Mouse (Mus musculus) yolk sac, embryonic 10.5 days (tissue): ENCODE data around the gene S100pbp.

ENCODE experiments used
- DNase-seq: peaks from one replicate; pipeline ENCODE4 v3.0.0-alpha.2; 2017; ENCODE audit warnings: low spot score

S100pbp gene

DNA sequence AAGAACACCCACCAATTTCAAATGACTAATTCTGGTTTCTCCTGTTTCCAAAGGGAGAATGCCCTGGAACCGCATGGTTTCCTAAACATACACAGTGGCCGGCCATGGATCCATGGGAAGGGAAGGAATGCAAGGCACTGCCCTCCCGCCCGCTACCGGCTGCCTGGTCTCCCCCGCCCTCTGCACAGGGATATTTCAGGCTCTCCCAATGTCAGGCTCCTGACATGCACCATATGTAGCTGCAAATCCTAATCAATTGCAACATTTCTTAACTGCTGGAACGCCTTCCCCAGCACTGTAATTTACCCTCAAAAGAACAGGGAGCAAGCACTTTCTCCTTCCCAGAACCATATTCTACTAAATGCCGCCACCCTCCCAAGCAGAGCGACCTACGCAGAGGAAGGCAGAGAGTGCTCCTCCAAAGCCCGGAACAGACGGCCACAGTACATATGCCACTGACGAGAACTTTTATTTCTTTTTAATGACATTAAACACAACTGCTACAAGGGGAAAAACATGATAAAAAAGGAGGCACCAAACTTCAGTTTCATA, 41.9 kb downstream of the S100pbp start:
- DNase-seq, result no peak

DNA sequence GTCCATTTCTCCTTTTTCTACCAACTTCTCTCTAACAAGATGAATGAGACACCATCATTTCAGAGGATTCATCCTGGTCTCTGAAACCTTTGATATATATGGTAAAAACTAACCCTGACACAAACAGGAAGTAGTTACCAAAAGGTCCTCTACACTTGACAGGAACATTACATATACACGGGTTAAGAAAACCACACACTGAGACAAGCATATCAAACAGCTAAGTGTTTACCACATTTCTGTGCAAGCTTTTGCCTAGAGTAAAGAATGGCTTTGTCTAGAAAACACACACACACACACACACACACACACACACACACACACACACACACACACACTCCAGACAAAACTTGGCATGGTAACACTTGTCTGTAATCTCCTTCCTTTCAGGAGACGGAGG, 43.1 kb downstream of the S100pbp start:
- no peak for DNase-seq

DNA sequence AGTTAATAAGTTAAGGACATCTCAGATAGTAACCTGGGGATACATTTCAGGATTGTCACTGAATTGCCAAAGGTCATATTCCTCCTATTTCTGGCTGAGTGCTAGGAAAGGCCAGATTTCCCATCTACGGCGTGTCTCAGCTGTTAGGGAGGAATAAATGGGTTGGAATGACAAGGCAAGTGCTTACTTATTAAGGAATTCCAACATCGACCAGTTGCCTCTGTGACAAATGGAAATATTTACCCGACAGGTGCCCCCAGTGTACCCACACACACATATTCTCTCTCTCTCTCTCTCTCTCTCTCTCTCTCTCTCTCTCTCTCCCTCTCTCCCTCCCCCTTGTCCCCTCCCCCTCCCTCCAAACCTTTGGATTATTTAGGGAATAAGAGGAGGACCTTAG, 43.6 kb downstream of the S100pbp start:
- DNase-seq, result no peak

DNA sequence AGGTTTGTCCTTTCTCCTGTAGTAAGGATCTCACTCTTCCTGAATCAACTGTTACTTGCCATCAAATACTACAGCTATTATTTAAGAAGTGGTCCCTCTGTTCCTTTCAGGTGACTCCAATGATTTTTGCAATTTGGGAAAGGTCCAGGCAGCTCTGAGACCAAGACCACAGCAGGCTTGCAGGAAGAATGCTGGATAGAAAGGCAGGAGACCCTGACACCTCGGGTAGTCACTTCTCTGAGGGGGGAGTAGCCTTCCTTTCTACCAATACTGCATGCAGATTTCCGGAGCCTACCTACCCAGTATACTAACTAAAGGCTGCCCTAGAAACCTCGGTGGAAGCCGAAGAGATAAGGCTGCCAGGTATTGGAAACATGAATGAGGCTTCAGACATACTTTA, 44.1 kb downstream of the S100pbp start:
- DNase-seq, result no peak

DNA sequence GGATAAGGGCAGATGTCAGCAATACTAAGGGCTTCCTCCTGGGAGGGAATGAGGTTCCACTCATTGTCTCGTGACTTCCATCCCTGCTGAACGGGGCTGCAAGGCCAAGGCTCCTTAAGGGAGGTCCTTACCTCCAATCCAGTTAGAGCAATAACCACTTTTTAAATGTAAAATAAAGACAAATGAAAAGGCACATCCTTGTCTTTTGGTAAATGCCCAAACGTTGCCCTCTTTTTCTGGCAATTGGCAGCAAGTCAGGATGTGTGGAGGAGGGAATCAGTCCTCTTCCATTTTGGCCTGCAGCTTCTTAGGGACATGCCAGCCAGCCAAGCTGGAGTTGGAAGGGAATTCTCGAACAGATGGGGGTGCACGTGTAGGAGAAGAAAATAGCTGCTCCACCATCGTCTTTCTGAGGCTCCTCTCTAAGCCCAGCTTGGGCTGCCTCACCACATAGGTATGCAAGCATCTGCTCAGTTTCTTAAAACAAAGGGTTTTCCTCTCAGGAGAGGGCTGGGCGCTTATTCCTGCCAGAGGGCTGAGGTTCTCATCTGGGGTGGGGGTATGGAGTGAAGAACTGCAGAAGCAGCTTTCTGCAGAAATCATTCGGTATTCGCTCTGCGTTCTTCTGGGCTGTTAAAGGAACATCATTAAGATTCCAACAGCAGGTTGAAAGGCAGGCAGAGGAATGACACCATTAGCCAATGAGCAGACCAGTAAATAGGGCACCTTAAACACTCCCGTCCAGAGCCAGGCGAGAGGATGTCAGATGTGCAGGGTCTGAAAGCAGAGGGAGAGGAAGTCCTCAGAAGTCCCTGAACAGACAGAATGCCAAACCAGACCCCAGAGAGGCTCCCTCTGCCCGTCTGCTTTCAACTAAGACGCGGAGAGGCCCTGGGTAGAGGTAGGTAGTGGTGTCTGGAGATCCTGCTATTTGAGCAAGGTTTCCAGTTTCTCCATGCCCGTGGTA, 44.8 kb downstream of the S100pbp start:
- no peak for DNase-seq

DNA sequence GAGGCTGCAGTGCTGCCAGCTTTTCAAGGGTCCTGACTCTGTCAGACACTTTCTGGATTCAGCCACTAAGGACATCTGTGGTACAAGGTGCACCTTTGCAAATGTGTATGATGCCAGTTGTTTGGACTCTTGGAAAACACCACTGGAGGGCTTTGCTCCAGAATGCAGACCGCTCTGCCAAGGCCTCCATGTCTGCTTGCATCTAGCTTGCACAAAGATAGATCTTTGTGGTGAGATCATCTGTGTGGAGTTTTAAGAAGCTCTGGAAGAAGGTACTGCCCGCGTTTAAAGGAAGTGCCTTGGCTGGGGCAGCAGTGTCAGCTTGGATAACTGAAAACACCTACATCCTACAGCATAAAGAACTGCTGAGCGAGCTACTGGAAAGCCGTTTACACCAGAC, 46.0 kb downstream of the S100pbp start:
- DNase-seq, result no peak

DNA sequence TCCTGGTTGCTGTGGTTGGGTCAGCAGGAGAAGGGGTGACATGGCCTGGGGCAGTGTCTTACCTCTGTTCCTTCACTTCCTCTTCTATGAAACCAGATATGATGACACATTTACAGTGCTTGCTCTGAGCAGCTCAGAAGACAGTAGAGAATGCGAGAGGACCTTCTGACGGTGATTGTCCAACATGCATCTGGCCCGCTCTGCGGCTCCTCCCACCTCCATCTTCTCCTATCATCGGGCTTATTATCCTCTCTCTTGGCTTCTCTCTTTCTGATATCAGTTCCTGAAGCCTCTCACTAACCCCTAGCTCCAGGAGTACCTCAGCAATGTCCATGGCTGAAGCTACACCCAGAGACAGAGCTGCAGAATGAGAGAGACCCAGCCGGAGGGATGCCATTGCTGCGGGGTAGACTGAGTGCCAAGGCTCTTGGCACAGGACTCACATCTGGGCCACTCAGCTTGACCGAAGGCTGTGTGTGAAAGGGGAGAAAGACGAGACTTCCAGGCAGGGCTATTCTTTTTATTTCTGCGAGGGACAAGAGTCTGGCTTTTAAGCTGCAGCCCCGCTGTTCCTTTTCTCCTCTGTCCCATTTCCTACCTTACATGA, 47.0 kb downstream of the S100pbp start:
- no peak for DNase-seq

DNA sequence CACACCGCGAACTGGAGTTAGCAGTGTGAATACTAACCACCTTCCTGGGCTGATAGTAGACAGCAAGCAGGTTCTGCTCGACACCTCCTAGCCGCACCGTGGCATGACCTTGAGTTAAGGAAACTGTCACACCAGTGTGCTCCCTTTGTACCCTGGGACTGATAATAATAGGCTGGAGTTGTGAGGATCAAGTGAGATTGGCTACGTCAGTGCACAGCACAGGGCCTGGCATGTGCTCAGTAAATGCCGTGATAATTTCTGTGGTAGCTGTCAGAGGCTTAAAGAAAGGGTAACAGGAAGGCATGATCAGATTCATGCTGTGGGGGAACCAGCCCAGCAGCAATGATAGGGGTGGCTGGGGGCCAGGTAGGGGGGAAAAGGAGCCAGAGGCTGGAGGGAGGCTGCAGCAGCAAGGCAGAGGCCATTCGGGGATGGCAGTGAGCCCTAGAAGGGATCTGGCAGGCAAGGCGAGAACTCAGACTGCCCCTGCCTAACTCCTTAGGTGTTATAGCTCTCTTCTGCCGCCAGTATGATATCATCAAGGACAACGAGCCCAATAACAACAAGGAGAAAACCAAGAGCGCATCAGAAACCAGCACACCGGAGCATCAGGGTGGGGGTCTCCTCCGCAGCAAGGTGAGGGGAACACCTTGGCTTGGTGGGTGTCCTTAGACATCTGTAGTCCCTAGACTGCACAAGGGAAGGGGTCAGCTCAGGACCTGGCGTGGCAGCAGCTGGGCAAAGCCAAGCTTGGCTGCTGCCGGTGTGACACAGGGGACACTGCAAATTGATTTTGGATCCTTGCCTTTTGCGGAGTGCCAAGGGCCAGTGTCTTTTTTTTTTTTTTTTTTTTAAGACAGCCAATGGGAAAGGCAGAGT, 47.7 kb downstream of the S100pbp start:
- DNase-seq, result no peak

DNA sequence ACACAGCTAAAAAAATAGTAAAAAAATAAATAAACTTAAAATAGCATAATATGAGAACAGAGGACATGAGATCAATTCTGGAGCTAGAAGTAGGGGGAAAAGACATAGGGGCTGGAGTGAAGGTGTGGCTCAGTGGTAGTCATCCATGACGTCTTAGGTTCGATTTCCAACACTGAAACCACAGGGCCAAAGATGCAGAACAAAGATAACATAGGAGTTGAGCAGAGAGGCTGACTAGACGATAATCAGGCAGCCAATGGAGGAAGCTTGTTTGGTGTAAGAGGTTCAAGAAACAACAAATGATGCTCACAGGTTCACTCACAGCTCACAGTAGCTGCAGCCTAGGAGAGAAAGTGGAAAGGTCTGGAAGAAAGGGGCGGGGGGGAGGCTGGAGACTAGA, 48.7 kb downstream of the S100pbp start:
- DNase-seq, result no peak

DNA sequence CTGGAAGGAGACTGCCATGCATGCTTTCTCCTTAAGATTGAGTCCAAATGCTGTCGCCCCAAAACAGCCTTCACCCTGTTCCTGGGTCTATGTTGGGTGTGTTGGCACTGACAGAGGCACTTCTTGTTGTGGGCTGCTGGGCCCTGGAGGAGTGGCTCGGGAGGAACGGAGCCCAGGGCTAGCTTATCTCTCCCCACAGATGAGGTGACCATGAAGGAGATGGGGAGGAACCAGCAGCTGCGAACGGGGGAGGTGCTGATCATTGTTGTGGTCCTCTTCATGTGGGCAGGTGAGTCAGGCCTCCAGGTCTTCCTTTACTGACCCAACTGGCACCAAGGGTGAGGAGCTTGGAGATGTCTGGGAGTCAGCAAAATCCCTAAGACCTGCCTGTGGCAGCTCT, 49.9 kb downstream of the S100pbp start:
- no peak for DNase-seq

DNA sequence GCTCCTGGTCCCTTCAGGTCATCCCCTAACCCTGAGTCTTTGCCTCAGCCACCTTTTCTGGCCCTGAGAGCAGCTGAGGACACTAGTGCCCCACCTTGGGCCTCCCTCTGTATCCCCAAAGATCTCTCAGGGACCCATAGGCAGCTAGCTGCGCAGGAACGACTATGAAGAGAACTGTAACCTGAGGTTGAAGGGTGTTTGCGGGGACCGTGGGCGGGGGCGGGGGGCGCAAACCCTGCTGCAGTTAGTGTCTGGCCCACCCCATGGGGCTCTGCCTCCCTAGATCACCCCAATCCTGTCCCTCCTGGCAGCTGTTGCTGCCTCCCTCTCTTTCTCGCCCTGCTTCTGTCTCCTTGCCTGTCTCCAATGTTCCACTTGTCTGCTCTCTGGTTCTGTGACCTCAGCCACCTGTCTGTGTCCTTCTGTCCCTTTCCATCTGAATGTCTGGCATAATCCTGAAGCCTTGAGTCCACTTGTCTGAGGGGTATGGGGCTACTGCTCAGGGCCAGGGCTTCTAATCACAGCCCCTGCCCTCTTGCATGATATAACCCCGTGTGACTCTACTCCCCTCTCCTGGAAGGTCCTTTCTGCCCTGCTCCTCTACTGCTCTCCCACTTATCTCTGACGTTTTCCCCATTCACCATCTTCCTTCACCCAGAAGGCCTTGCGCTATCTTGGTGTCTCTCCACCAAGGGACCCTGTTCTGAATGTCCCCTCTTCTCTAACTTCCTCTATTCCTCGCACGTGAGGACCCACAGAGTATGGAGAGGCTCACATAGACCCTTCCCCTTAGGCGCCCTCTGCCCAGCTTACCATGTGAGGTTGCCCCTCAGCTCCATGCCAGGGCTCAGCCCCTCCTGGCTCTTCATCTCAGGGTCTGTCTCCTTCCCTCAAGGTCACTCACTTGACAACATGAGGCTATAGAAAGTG, 51.9 kb downstream of the S100pbp start:
- no peak for DNase-seq

DNA sequence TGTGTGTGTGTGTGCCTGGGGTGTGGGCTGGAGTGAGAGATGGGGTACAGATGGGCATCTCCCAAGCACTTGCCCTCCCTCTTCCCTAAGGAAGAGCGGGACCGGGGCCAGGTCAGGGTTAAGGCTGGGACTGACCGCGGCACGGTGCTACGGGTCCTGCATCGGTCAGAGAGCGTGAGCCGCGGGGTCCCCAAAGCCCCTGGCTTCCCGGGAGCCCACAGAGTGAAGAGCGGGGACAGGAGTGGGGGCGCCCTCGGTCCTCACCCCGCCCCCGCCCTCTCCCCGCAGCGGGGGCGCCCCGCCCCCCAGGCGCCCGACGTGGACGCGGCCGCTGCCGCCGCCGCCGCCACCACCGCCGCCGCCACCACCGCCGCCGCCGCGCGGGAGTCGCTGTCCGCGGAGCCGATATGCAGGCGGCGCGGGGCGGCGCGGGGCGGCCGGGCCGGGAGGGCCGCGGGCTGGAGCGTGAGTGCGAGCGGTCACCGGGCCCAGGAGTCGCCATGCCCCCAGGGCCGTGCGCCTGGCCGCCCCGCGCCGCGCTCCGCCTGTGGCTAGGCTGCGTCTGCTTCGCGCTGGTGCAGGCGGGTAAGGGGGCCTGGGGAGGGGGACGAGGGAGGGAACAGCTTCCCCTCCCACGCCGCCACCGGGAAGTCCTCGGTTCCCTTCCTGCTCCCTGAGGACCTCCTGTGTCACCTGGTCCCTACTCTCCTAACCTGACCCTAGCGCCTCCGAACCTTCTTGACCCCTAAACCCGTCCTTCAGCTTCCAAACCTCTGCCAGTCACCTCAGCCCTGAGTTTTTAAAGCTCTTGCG, 52.7 kb downstream of the S100pbp start, which contains the start of gene Fndc5:
Gene Fndc5 (plus strand): TSS at position 421 of the 813 bp plus-strand sequence.
- DNase-seq, result no peak

DNA sequence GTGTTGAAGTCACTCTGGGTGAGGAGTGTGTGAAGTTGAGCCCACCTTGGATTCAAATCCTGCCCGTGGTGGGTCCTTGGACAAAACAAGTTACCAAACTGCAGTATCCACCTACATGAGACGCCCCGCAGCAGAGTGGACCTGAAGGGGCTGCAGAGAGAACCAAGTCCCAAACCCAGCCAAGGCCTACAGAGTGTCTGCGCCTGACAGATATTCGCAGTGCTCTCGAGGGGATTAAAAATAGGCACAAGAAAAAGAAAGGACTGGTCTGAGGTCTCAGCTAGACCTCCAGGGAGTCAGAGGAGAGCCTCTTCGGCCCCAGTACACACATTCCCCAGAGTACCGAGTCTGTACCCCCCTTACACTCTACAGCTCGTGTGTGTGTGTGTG, 53.3 kb downstream of the S100pbp start:
- DNase-seq, result no peak

DNA sequence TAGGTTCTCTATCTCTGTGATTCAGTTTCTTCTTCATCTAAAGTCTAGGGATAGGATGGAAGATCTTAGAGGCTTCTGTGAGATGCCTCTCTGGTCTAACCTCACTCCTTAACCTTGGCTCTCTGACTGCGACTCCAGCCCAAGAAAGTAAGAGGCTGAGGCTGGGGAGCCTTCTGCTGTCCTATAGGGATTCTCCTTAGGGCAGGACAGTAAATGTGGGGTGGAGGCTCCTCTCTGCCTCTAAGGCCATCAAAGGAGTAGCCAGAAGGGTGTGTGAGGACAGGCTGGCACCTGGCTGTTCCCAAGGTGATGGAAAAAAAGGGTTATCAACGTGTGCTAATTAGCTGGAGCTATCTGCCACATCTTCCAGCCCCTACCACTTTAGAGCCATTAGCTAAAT, 53.9 kb downstream of the S100pbp start:
- DNase-seq, result no peak

DNA sequence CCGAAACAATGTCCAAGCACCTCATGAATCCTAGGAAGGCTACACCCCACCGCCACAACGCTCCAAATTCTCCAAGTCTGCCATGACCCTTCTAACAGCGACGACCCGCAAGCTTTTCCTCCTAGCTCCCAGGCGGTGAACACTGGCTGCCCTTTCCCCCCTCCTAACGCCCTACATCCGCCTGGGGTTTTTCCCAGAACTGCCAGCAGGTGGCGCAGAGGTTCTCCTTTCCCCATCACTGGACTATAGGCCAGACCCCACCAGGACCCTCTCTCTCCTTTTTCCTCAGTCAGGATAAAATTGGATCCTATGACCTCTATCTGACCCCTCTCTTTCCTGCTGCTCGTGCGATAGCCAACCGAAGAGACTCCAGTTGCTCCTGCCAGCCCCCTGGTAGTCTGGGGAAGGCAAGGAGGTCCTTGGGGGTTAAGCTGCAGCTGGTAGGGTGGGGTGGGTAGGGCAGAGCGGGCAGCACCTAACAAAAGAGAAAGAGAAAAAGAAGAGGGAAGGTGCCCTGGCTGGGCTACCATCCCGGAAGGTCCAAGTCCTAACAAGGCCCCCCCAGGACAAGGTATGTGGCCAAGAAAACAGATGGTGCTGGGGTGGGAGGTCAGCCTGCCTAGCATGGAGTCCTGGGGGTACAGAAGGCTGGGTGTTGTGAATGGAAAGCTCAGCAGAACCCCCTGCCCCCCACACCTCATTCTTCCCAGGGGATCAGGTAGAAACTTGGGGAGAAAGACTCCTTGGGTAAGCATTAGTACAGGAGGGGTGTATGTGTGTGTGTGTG, 54.5 kb downstream of the S100pbp start:
- peak; percentile 72 for DNase-seq

DNA sequence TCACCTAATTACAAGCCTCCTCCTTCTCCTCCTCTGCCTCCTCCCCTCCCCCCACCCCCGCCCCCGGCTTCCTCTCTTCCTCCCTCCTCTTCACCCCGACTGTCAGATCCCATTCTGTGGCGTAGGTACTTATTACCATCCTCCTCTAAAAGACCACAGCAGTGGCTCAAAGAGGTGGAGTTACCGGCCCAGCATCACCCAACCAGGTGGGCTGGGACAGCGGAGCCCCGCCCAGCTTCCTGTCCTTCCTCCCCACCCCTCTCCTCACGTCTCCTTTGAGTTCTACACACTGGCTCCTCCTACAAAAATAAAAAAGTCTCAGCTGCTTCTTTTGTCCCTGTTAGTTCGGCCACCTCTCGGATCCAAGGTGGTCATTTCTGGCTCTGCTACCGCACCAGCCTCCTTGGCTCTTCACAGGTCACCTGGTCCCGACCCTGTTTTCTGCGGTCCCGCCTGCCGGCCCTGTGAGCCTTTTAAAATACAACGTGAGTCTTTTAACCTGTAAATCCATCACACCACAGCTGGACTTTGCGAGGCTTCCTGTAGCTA, 58.7 kb downstream of the S100pbp start:
- DNase-seq, result peak; percentile 68

DNA sequence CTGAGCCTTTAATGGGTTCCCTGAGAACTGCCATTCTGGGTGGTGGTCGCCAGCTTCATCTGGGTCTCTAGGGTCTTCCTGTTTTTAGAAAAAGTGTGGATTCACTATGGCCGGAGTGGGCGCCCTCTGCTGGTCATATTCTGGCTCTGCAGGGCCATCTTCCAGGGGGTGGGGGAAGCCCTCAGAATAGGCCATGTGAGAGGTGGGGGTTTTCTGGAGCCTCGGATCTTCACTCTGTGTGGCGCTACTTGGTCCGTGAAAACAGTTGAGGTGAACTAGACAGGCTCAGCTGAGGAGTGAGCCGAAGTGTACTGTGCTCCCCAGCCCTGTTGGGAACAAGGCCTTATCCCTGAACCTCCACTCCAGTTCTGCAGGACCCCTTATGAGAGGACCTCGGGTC, 59.4 kb downstream of the S100pbp start:
- peak; percentile 59 for DNase-seq

DNA sequence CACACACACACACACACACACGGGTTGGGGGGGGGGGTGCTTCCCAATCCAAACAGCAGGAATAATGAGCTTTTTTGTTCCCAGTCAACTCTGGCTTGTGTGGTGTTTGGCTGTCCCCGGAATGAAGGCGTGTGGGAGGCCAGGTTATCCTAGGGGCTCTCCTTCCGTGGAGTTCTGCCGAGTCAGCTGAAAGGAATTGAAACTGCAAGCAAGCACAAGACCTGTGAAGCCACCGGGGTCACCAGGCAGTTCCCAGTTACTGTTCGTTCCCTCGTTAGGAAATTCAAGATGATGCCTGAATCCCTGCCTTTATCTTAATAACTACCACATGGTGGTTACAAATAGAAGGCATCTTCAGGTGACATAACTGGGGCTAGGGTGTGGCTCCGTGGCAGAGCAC, 60.1 kb downstream of the S100pbp start:
- no peak for DNase-seq
